ENCODE assay signal across 1 mouse cellular context in the genomic region with DNA sequence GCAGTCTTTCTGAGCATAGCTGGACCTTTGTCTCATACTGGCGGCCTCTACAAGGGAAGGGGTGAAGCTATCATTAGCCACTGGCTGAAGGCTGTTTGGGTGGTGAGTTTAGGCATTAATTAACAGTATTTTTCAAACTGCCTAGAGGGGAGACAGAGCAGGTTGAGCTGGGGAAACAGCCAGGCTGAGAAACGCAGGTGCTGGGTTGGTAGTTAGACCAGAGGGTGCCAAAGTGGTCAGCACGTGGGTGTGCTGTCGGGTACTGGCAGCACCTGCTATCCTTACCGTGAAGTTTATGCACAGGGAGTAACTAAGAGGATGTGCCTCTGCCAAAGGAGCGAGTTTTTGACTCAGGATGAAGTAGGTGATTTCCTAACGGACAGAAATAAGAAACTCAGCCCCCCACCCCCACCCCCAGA.
TF ChIP-seq lines count a peak whose summit lies in the region.

No protein-coding gene starts in this region.

TF ChIP-seq in CH12.LX, 34 proteins besides CTCF, POLR2A, EP300 and RAD21 (continued from another document):
- TF ChIP-seq JUN (IDR thresholded peaks at IDR 0.05; ENCODE audit: insufficient read depth, low read depth, low read length): no peak
- TF ChIP-seq UBTF (IDR thresholded peaks at IDR 0.05; ENCODE audit: low read depth, low read length): no peak
- TF ChIP-seq MAZ (IDR thresholded peaks at IDR 0.05; ENCODE audit: low read depth, low read length): 0 out of 2 replicates have a peak, but pooled peaks have one; percentile 21
- TF ChIP-seq PAX5 (IDR thresholded peaks at IDR 0.05; ENCODE audit: low read length): no peak
- TF ChIP-seq NRF1 (IDR thresholded peaks at IDR 0.05; ENCODE audit: low read depth, low read length): no peak
- no peak; the same call in 1 of the 2 replicates for TF ChIP-seq JUND (conservative IDR thresholded peaks at IDR 0.05; ENCODE audit: low read depth, low read length)
- TF ChIP-seq E2F4 (IDR thresholded peaks at IDR 0.05; ENCODE audit: insufficient replicate concordance, low read depth, low read length): no peak
- TF ChIP-seq KAT2A (IDR thresholded peaks at IDR 0.05; ENCODE audit: insufficient replicate concordance, low read length): no peak
- peak; percentile 60; the same call in 1 of the 2 replicates for TF ChIP-seq ETS1 (conservative IDR thresholded peaks at IDR 0.05; ENCODE audit: low read depth, low read length)
- no peak for TF ChIP-seq POLR2AphosphoS2 (IDR thresholded peaks at IDR 0.05; ENCODE audit: low read depth, low read length)
- no peak for TF ChIP-seq MEF2A (IDR thresholded peaks at IDR 0.05; ENCODE audit: borderline replicate concordance, low read depth, low read length)
- TF ChIP-seq USF2 (conservative IDR thresholded peaks at IDR 0.05; ENCODE audit: low read depth, low read length): no peak
- TF ChIP-seq TCF12 (IDR thresholded peaks at IDR 0.05; ENCODE audit: low read depth, low read length): peak; percentile 42; the same call in 1 of the 2 replicates
- no peak for TF ChIP-seq ELF1 (IDR thresholded peaks at IDR 0.05; ENCODE audit: low read depth, low read length)
- TF ChIP-seq MAX (IDR thresholded peaks at IDR 0.05; ENCODE audit: low read length): peak; percentile 87
TF ChIP-seq in CH12.LX: peak in this region for 10.
